Mouse (Mus musculus) stomach, postnatal 0 days (tissue): ENCODE measurements around the gene Foxk1. TPM values are rescaled to one million over a fixed set of nuclear protein-coding genes. Genes with fewer than 3 reads are reported as not detected.
A peak's percentile ranks its signal among the peaks of the same experiment; 100 is the strongest.

Source experiments
- ATAC-seq: fragments of 200-750 bp; cut with Nextera tagmentation; 2 replicates; pipeline ENCODE4 v1.8.0; 2017; ENCODE audit not compliant: low FRiP score, low TSS enrichment
- DNase-seq: peaks from one replicate; pipeline ENCODE4 v3.0.0-alpha.2; 2016; ENCODE audit warnings: low spot score
- H3K27ac ChIP-seq: fragments of 300-500 bp; sonication (generic); replicated peaks from 2 replicates; pipeline ENCODE4 v1.5.1; 2014; ENCODE audit warnings: mild to moderate bottlenecking, control low read depth
- H3K27me3 ChIP-seq: fragments of 300-500 bp; sonication (generic); 2 replicates; pipeline ENCODE4 v1.6.1; 2014; ENCODE audit warnings: low read length; ENCODE audit not compliant: control insufficient read depth, insufficient read depth
- H3K36me3 ChIP-seq: fragments of 300-500 bp; sonication (generic); 2 replicates; pipeline ENCODE4 v1.6.1; 2014; ENCODE audit warnings: low read length, mixed read lengths; ENCODE audit not compliant: control insufficient read depth, insufficient read depth
- H3K4me1 ChIP-seq: fragments of 300-500 bp; sonication (generic); replicated peaks from 2 replicates; pipeline ENCODE4 v1.6.1; 2014; ENCODE audit warnings: antibody characterized with exemption; ENCODE audit not compliant: control insufficient read depth, insufficient read depth
- H3K4me2 ChIP-seq: fragments of 300-500 bp; sonication (generic); replicated peaks from 2 replicates; pipeline ENCODE4 v1.6.1; 2014; ENCODE audit warnings: low read depth, mild to moderate bottlenecking, control low read depth, moderate library complexity
- H3K4me3 ChIP-seq: fragments of 300-500 bp; sonication (generic); 2 replicates; pipeline ENCODE4 v1.5.1; 2014; ENCODE audit warnings: low read depth, low read length, control low read depth
- H3K9ac ChIP-seq: fragments of 300-500 bp; sonication (generic); 2 replicates; pipeline ENCODE4 v1.6.1; 2014; ENCODE audit warnings: mild to moderate bottlenecking, low read length, control low read depth, mixed read lengths
- H3K9me3 ChIP-seq: fragments of 300-500 bp; sonication (generic); 2 replicates; pipeline ENCODE4 v1.6.1; 2016; ENCODE audit warnings: low read length; ENCODE audit not compliant: control insufficient read depth
- CTCF ChIP-seq: IDR thresholded peaks from 2 replicates; pipeline ENCODE4 v1.5.1; 2016; ENCODE audit warnings: antibody characterized with exemption, low read depth, mild to moderate bottlenecking, moderate library complexity
- EP300 ChIP-seq: optimal IDR thresholded peaks from 2 replicates; pipeline ENCODE3; 2016; ENCODE audit warnings: antibody characterized with exemption
- WGBS: fragments of 180-500 bp; shearing (Covaris S2); extraction: QIAGEN DNeasy Blood & Tissue Kit; methylation state at CpG from one replicate; pipeline ENCODE4 v1.1.7; 2014; 5-methylcytosine and 5-hydroxymethylcytosine counted together
- polyA plus RNA-seq: library from polyadenylated mRNA; unstranded; fragments of >200 nt; fragmentation: Nextera tagmentation; extraction: Ambion mirVana; gene quantifications from 2 replicates; pipeline ENCODE4 v1.2.1, GENCODE M21; 2015

Gene Foxk1
- polyA plus RNA-seq, 1 experiment from 2014 or later: 3.5 TPM

DNA sequence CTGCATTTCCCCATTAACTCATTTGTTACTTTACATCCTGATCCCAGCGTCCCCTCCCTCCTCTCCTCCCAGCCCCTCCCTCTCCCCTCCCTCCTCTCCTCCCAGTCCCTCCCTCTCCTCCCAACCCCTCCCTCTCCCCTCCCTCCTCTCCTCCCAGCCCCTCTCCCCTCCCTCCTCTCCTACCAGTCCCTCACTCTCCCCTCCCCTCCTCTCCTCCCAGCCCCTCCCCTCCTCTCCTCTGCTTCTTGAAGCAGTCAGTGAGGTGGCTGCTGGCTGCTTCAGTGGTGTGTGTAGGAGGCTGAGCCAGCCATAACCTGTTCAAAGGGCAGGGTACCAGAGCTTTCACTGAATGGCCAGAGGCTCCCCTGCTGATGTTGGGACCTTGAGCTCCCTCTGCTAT, 50.5 kb downstream of the Foxk1 start:
- Histone ChIP-seq H3K4me3 (no peak overlapping the region), H3K36me3 (peaks cover 38% of the 10 kb centered on the region), H3K9ac (no peak overlapping the region), H3K4me2 (no peak overlapping the region), H3K27me3 (no peaks in the 10 kb centered on the region), H3K4me1 (no peaks in the 10 kb centered on the region), H3K9me3 (no peaks in the 10 kb centered on the region), H3K27ac (no peak overlapping the region)
- no peak for TF ChIP-seq EP300
- no peak for TF ChIP-seq CTCF
- DNase-seq: peak; percentile 57
- ATAC-seq: no peak
- WGBS: 25% methylated on average over 1 of the region's 1 CpGs

DNA sequence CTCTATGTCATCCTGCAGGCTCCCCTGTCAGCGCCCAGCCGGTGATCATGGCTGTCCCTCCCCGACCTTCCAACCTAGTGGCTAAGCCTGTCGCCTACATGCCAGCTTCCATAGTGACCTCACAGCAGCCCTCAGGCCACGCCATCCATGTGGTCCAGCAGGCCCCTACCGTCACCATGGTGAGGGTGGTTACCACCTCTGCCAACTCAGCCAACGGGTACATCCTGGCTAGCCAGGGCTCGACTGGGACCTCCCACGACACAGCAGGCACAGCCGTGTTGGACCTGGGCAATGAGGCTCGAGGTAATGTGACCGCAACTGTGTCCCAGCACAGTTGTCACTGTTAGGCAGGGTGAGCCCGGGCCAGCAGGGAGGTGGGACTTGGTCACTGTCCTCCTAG, 52.4 kb downstream of the Foxk1 start:
- no peak overlapping the region for H3K4me2 ChIP-seq
- no peak overlapping the region for H3K4me3 ChIP-seq
- H3K4me1 ChIP-seq: no peaks in the 10 kb centered on the region
- H3K27ac ChIP-seq: no peak overlapping the region
- no peak for TF ChIP-seq EP300
- no peak for TF ChIP-seq CTCF
- no peaks in the 10 kb centered on the region for H3K27me3 ChIP-seq
- peaks cover 51% of the 10 kb centered on the region for H3K36me3 ChIP-seq
- H3K9me3 ChIP-seq: no peaks in the 10 kb centered on the region
- DNase-seq: no peak
- no peak overlapping the region for H3K9ac ChIP-seq
- WGBS: 94% methylated on average over 13 of the region's 13 CpGs
- no peak for ATAC-seq

DNA sequence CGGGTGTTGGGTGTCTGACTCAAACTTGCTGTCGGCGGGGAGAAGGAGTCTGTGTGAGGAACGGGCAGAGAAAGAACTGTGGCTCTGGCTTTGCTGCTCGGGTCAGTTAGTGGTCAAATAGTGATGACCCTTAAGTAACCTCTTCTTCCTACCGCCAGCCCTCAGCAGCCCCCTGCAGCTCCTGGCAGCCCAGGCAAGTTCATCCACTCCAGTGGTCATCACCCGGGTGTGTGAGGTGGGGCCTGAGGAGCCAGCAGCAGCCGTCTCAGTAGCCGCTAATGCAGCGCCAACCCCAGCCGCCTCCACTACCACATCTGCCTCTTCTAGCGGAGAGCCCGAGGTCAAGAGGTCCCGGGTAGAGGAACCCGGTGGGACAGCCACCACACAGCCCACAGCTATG, 55.0 kb downstream of the Foxk1 start:
- Histone ChIP-seq H3K36me3 (peaks cover 36% of the 10 kb centered on the region), H3K4me3 (no peak overlapping the region), H3K4me1 (no peaks in the 10 kb centered on the region), H3K9me3 (no peaks in the 10 kb centered on the region), H3K4me2 (no peak overlapping the region), H3K9ac (no peak overlapping the region), H3K27me3 (no peaks in the 10 kb centered on the region), H3K27ac (no peak overlapping the region)
- ATAC-seq (no peak), DNase-seq (no peak)
- TF ChIP-seq CTCF (no peak), EP300 (no peak)
- WGBS: 58% methylated on average over 15 of the region's 15 CpGs

DNA sequence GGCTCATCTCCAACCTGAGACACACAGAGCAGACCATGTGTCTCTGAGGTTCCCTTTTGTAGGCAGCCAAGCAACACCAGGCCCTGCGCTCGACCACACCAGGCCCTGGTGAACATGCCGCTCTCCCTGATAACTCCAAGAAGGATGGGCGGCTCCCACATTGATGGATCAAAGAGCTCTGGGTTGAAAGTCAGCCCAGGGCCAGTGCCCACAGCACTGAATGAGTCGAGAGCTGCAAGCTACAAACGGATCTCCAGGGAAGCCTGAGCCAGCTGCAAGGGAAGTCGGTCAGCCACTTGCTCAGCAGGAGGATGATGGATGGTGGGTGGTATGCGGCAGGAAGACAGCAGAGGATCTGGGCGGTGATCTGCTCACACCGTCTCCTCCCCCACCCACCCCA, 56.0 kb downstream of the Foxk1 start:
- no peak for ATAC-seq
- WGBS: 35% methylated on average over 10 of the region's 10 CpGs
- H3K27me3 ChIP-seq: no peaks in the 10 kb centered on the region
- TF ChIP-seq EP300: no peak
- TF ChIP-seq CTCF: no peak
- H3K27ac ChIP-seq: no peak overlapping the region
- 0 out of 2 replicates have a peak overlapping the region, but pooled peaks have one; percentile 23 for H3K9ac ChIP-seq
- no peaks in the 10 kb centered on the region for H3K9me3 ChIP-seq
- H3K36me3 ChIP-seq: peaks cover 35% of the 10 kb centered on the region
- no peaks in the 10 kb centered on the region for H3K4me1 ChIP-seq
- no peak overlapping the region for H3K4me3 ChIP-seq
- no peak for DNase-seq
- H3K4me2 ChIP-seq: no peak overlapping the region

DNA sequence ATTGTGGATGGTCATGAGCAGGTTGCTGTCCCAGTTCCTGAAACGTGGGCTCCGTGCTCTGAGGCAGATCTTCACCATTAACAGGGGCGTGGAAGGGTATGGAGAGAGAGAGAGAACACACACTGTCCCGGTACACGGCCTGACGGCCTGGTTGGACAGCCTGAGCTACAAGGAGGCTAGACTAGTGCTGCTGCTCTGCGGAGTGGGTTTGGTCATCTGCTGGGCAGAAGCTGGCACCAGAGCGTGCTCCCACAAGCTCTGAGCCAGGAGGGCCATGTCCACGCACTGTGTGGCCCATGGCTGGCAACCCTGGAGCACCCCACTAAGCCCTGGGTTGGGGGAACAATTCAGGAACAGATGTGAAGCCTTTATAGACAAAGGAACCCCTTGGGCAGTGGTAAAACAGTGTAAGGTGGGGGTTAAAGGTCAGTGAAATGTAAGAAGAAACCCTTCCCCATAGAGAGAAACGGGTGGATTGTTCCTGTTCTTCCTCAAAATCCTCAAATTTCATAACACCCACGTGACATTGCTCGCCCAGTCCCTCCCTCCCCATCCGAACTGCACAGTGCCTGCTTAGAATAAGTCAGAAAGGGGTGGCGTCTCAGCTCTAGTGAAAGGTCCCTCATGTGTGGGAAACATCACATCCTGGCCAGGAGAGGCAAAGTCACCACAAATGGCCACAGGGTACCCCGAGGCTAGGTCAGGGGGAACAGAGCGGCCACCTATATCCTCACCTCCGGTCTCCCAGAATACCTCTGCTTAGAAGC, 57.7 kb downstream of the Foxk1 start:
- peaks cover 28% of the 10 kb centered on the region for H3K36me3 ChIP-seq
- H3K4me1 ChIP-seq: no peaks in the 10 kb centered on the region
- H3K4me2 ChIP-seq: no peak overlapping the region
- DNase-seq: no peak
- H3K27me3 ChIP-seq: no peaks in the 10 kb centered on the region
- H3K9ac ChIP-seq: no peak overlapping the region
- H3K9me3 ChIP-seq: no peaks in the 10 kb centered on the region
- no peak overlapping the region for H3K27ac ChIP-seq
- H3K4me3 ChIP-seq: no peak overlapping the region
- TF ChIP-seq EP300 (no peak), CTCF (no peak)
- ATAC-seq: no peak
- 80% methylated on average over 17 of the region's 17 CpGs for WGBS

DNA sequence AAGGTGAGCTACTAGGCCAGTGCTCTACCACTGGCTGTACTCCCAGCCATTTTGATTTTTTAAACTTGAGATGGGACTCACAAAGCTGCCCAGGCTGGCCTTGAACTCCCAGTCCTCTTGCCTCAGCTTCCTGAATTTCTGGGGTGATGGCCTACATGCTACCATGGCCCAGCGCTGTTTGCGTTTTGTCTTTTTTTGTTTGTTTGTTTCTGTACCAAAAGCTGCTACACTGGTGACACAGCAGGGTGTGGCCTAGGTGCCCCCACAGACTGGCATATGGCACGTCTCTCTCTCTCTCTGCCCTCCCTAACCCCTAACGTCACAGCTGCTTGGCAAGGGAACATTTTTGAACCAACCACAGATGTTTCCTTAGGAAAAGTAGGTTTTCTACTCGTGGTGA, 58.5 kb downstream of the Foxk1 start:
- H3K9ac ChIP-seq: no peak overlapping the region
- H3K9me3 ChIP-seq: no peaks in the 10 kb centered on the region
- H3K4me3 ChIP-seq: no peak overlapping the region
- H3K36me3 ChIP-seq: peaks cover 21% of the 10 kb centered on the region
- no peak overlapping the region for H3K4me2 ChIP-seq
- ATAC-seq (no peak), DNase-seq (no peak)
- no peak for TF ChIP-seq EP300
- no peak for TF ChIP-seq CTCF
- 68% methylated on average over 5 of the region's 5 CpGs for WGBS
- no peaks in the 10 kb centered on the region; the same call in 1 of the 2 replicates for H3K4me1 ChIP-seq
- no peak overlapping the region for H3K27ac ChIP-seq
- no peaks in the 10 kb centered on the region for H3K27me3 ChIP-seq
